Mouse (Mus musculus) embryo, embryonic 11 days (tissue): ENCODE measurements around the gene Fosl1.
"Not testable (repeated sequence)": the region's sequence is repeated elsewhere in the genome, so short reads cannot be mapped to it uniquely, and the experiment has no call there.

Experiments used
- DNase-seq: peaks from one replicate; pipeline ENCODE4 v3.0.0-alpha.2; 2015

Gene Fosl1

GRCm38 (mm10) chr19:5447515-5448353, at the start of gene Fosl1:
Gene Fosl1, plus strand, starts transcription at chr19:5447547.
- DNase-seq: peak; percentile 71

GRCm38 (mm10) chr19:5401073-5401472, 46.3 kb upstream of the Fosl1 start:
- not testable (repeated sequence) for DNase-seq

GRCm38 (mm10) chr19:5402293-5402692, 45.1 kb upstream of the Fosl1 start, which contains the start of gene Tsga10ip:
Gene Tsga10ip, minus strand, starts transcription at chr19:5402526.
- DNase-seq: no peak

GRCm38 (mm10) chr19:5405924-5406323, 41.4 kb upstream of the Fosl1 start:
- no peak for DNase-seq

GRCm38 (mm10) chr19:5406531-5407126, 40.7 kb upstream of the Fosl1 start:
- DNase-seq: peak; percentile 49

- DNase-seq: peak; percentile 81
These were observed 40.2 kb upstream of the Fosl1 start for GRCm38 (mm10) chr19:5407133-5407532.

GRCm38 (mm10) chr19:5408057-5409001, 39.0 kb upstream of the Fosl1 start:
- no peak for DNase-seq

- DNase-seq: no peak
These were observed 38.3 kb upstream of the Fosl1 start for GRCm38 (mm10) chr19:5409068-5409467.

GRCm38 (mm10) chr19:5410641-5411040, 36.7 kb upstream of the Fosl1 start:
- DNase-seq: no peak

GRCm38 (mm10) chr19:5411961-5412360, 35.4 kb upstream of the Fosl1 start:
- no peak for DNase-seq

- DNase-seq: no peak
These were observed 33.5 kb upstream of the Fosl1 start for GRCm38 (mm10) chr19:5413840-5414239.

- no peak for DNase-seq
These were observed 32.8 kb upstream of the Fosl1 start for GRCm38 (mm10) chr19:5414534-5414957.

- no peak for DNase-seq
These were observed 28.4 kb upstream of the Fosl1 start for GRCm38 (mm10) chr19:5418750-5419466.

GRCm38 (mm10) chr19:5419630-5420029, 27.7 kb upstream of the Fosl1 start:
- DNase-seq: no peak

- DNase-seq: no peak
These were observed 26.8 kb upstream of the Fosl1 start for GRCm38 (mm10) chr19:5420579-5420978.

- no peak for DNase-seq
These were observed 25.6 kb upstream of the Fosl1 start for GRCm38 (mm10) chr19:5421784-5422183.

- DNase-seq: no peak
These were observed 25.1 kb upstream of the Fosl1 start for GRCm38 (mm10) chr19:5422267-5422666.

GRCm38 (mm10) chr19:5422895-5423443, 24.4 kb upstream of the Fosl1 start:
- DNase-seq: no peak

GRCm38 (mm10) chr19:5423561-5423960, 23.8 kb upstream of the Fosl1 start:
- DNase-seq: no peak

GRCm38 (mm10) chr19:5424092-5424781, 23.1 kb upstream of the Fosl1 start:
- DNase-seq: peak; percentile 85
